In genomic region chr14:60605564-60605963, GRCm38 (mm10) we compare ENCODE assay signal across 17 mouse cellular contexts. TPM values are rescaled to one million over a fixed set of nuclear protein-coding genes. Genes with fewer than 3 reads are reported as not detected.
DNase-seq lines count a peak whose midpoint lies in the region; ATAC-seq and TF ChIP-seq lines count a peak whose summit lies in the region.
"Had no signal": no experiment of that assay in that cellular context is flagged by ENCODE, and none has a peak within 500 bp of the region (broad histone marks: within the 10 kb centered on the region; RNA-seq: fewer than 3 reads in every experiment).

No protein-coding gene starts in this region.

- no peak for TF ChIP-seq CTCF in MEL (IDR thresholded peaks at IDR 0.05 in 2 of 3, conservative IDR thresholded peaks at IDR 0.05 in 1 of 3; ENCODE audit: control insufficient read depth in 1 of 3, insufficient read depth in 1 of 3, low read depth in 2 of 3, low read length in 3 of 3, poor library complexity in 1 of 3, severe bottlenecking in 1 of 3)

- DNase-seq in cerebellum, postnatal 10 days, result peak; percentile 14 to 23
- no peak for DNase-seq in cerebellum, postnatal 14 days
- DNase-seq in heart, postnatal 4 days, result no peak
- no peak for DNase-seq in lung, postnatal 14 days
- DNase-seq in MEL (ENCODE audit: low read depth, low spot score), result peak; percentile 56
- DNase-seq in limb, embryonic 10.5 days (ENCODE audit: low spot score), result no peak
- DNase-seq: cerebellum, adult 11 months; cerebellum, adult 9-11 months; gastrocnemius, postnatal 25 days had no signal

- TF ChIP-seq RAD21 in MEL (IDR thresholded peaks at IDR 0.05; ENCODE audit: low read depth, low read length), result no peak

- H3K4me2 ChIP-seq in heart, embryonic 12.5 days, result no peak overlapping the region
- no peak overlapping the region for H3K4me2 ChIP-seq in lung, embryonic 16.5 days (ENCODE audit: low read depth, low read length)
- H3K4me2 ChIP-seq: heart, embryonic 15.5 days; hindbrain, embryonic 12.5 days; hindbrain, embryonic 15.5 days; intestine, embryonic 15.5 days had no signal

- 0 out of 2 replicates have a peak overlapping the region, but pooled peaks have one; percentile 26 for H3K27ac ChIP-seq in heart, embryonic 12.5 days (ENCODE audit: poor library complexity, severe bottlenecking)
- H3K27ac ChIP-seq in lung, embryonic 16.5 days (ENCODE audit: low read length), result 0 out of 2 replicates have a peak overlapping the region, but pooled peaks have one; percentile 35
- no peak overlapping the region for H3K27ac ChIP-seq in MEL (ENCODE audit: control insufficient read depth, low read depth, low read length)
- no peak overlapping the region for H3K27ac ChIP-seq in limb, embryonic 10.5 days
- H3K27ac ChIP-seq: heart, embryonic 10.5 days; heart, embryonic 15.5 days; hindbrain, embryonic 12.5 days; hindbrain, embryonic 15.5 days; intestine, embryonic 15.5 days had no signal

- 27% methylated on average over 2 of the region's 2 CpGs for WGBS in heart, embryonic 12.5 days
- WGBS in lung, embryonic 16.5 days, result 43% methylated on average over 2 of the region's 2 CpGs
- WGBS in limb, embryonic 10.5 days, result 69% methylated on average over 2 of the region's 2 CpGs

- peak; percentile 50 to 74 for TF ChIP-seq EP300 in MEL (IDR thresholded peaks at IDR 0.05; ENCODE audit: low read depth in 1 of 2, low read length in 2 of 2)

- H3K79me2 ChIP-seq in MEL (ENCODE audit: control insufficient read depth, insufficient read depth, low read length, poor library complexity), result no peaks in the 10 kb centered on the region

- no peaks in the 10 kb centered on the region for H3K4me1 ChIP-seq in heart, embryonic 12.5 days (replicated peaks)
- peaks cover 13% of the 10 kb centered on the region for H3K4me1 ChIP-seq in lung, embryonic 16.5 days (replicated peaks; ENCODE audit: control insufficient read depth, insufficient read depth, low read length)
- no peaks in the 10 kb centered on the region; a peak in 1 of 4 replicates for H3K4me1 ChIP-seq in MEL (ENCODE audit: control insufficient read depth in 1 of 2, insufficient read depth in 2 of 2, low read length in 2 of 2)
- H3K4me1 ChIP-seq in limb, embryonic 10.5 days, result 0 out of 2 replicates have a peak, but pooled peaks cover 4% of the 10 kb centered on the region
- H3K4me1 ChIP-seq: hindbrain, embryonic 12.5 days; hindbrain, embryonic 15.5 days had no signal

- no peak for TF ChIP-seq POLR2A in MEL (IDR thresholded peaks at IDR 0.05; ENCODE audit: control insufficient read depth in 1 of 2, insufficient read depth in 1 of 2, low read depth in 1 of 2, low read length in 2 of 2, poor library complexity in 1 of 2)

- H3K4me3 ChIP-seq in heart, embryonic 12.5 days, result no peak overlapping the region
- H3K4me3 ChIP-seq in lung, embryonic 16.5 days (ENCODE audit: low read length), result no peak overlapping the region
- no peak overlapping the region for H3K4me3 ChIP-seq in MEL (ENCODE audit: control insufficient read depth in 1 of 2, insufficient read depth in 1 of 2, low read depth in 2 of 2, low read length in 2 of 2)
- no peak overlapping the region for H3K4me3 ChIP-seq in limb, embryonic 10.5 days
- H3K4me3 ChIP-seq: heart, embryonic 10.5 days; heart, embryonic 15.5 days; hindbrain, embryonic 12.5 days; hindbrain, embryonic 15.5 days; intestine, embryonic 15.5 days had no signal

- no peak for ATAC-seq in heart, embryonic 12.5 days (ENCODE audit: insufficient number of reproducible peaks, low FRiP score)
- peak; percentile 19; the same call in 1 of the 2 replicates for ATAC-seq in lung, embryonic 16.5 days (ENCODE audit: low read depth)
- ATAC-seq: forebrain, embryonic 14.5 days had no signal

- no peaks in the 10 kb centered on the region for H3K9me3 ChIP-seq in heart, embryonic 12.5 days (replicated peaks)
- no peaks in the 10 kb centered on the region for H3K9me3 ChIP-seq in lung, embryonic 16.5 days (ENCODE audit: control insufficient read depth, low read length)
- no peaks in the 10 kb centered on the region for H3K9me3 ChIP-seq in MEL (replicated peaks; ENCODE audit: insufficient read depth, low read length)
- H3K9me3 ChIP-seq in limb, embryonic 10.5 days (replicated peaks), result no peaks in the 10 kb centered on the region
- H3K9me3 ChIP-seq: heart, embryonic 10.5 days; heart, embryonic 15.5 days; hindbrain, embryonic 12.5 days; hindbrain, embryonic 15.5 days; intestine, embryonic 15.5 days had no signal

- no peaks in the 10 kb centered on the region for H3K36me3 ChIP-seq in heart, embryonic 12.5 days
- H3K36me3 ChIP-seq in lung, embryonic 16.5 days (ENCODE audit: control insufficient read depth, insufficient read depth, low read length), result no peaks in the 10 kb centered on the region
- no peaks in the 10 kb centered on the region for H3K36me3 ChIP-seq in MEL (ENCODE audit: control insufficient read depth in 1 of 2, insufficient read depth in 2 of 2, low read length in 2 of 2)
- H3K36me3 ChIP-seq in limb, embryonic 10.5 days, result no peaks in the 10 kb centered on the region
- H3K36me3 ChIP-seq: heart, embryonic 10.5 days; heart, embryonic 15.5 days; hindbrain, embryonic 12.5 days; hindbrain, embryonic 15.5 days; intestine, embryonic 15.5 days had no signal

- H3K9ac ChIP-seq in heart, embryonic 12.5 days, result no peak overlapping the region
- H3K9ac ChIP-seq in lung, embryonic 16.5 days (ENCODE audit: low read length), result no peak overlapping the region
- H3K9ac ChIP-seq in MEL (ENCODE audit: control insufficient read depth, low read depth, low read length, poor library complexity, severe bottlenecking), result no peak overlapping the region
- H3K9ac ChIP-seq: heart, embryonic 15.5 days; hindbrain, embryonic 12.5 days; hindbrain, embryonic 15.5 days; intestine, embryonic 15.5 days had no signal

- no peaks in the 10 kb centered on the region for H3K27me3 ChIP-seq in heart, embryonic 12.5 days (replicated peaks)
- H3K27me3 ChIP-seq in lung, embryonic 16.5 days (ENCODE audit: control insufficient read depth, insufficient read depth, low read depth, low read length), result no peaks in the 10 kb centered on the region
- no peaks in the 10 kb centered on the region for H3K27me3 ChIP-seq in MEL (ENCODE audit: control insufficient read depth in 1 of 2, insufficient read depth in 2 of 2, low read length in 2 of 2)
- H3K27me3 ChIP-seq in limb, embryonic 10.5 days (ENCODE audit: low read depth, poor library complexity, severe bottlenecking), result no peaks in the 10 kb centered on the region
- H3K27me3 ChIP-seq: heart, embryonic 15.5 days; hindbrain, embryonic 12.5 days; hindbrain, embryonic 15.5 days; intestine, embryonic 15.5 days had no signal

TF ChIP-seq in MEL, 35 proteins besides CTCF, POLR2A, EP300 and RAD21:
- TF ChIP-seq GATA1 (IDR thresholded peaks at IDR 0.05; ENCODE audit: low read depth, low read length) (peak; percentile 70), TCF12 (IDR thresholded peaks at IDR 0.05; ENCODE audit: low read depth, low read length) (0 out of 2 replicates have a peak, but pooled peaks have one; percentile 15), NRF1 (IDR thresholded peaks at IDR 0.05; ENCODE audit: insufficient read depth, low read depth, low read length, poor library complexity, severe bottlenecking) (no peak)

RNA-seq across cellular contexts. Expression of gene Spata13, which starts 28.2 kb away (rescaled TPM):
- 21.0 and 22.4 TPM in 2 replicates for polyA plus RNA-seq in heart, embryonic 12.5 days (2016; fragmentation: Nextera tagmentation; extraction: Ambion mirVana)
- total RNA-seq in heart, postnatal 4 days (2021), result 10 to 100 TPM; 50.1 to 52.8 TPM
- polyA plus RNA-seq in lung, embryonic 16.5 days (2015; fragmentation: Nextera tagmentation; extraction: Ambion mirVana), result 17.9 and 19.4 TPM in 2 replicates
- 0.33 and 0.39 TPM in 2 replicates for total RNA-seq in MEL (2012; rRNA removed)
- 1 to 10 TPM in 1 of 2 experiments, not detected in 1; 1.5 TPM for polyA plus RNA-seq in MEL (2012; ENCODE audit: insufficient read depth in 1 of 2, insufficient read length in 2 of 2, low read depth in 1 of 2, low replicate concordance in 2 of 2, missing spikeins in 1 of 2)
- 12.5 and 14.0 TPM in 2 replicates for polyA plus RNA-seq in limb, embryonic 10.5 days (2016; fragmentation: Nextera tagmentation; extraction: Ambion mirVana)

Comparison
In these comparisons a context has a peak if more than half of its experiments do, and no peak if none do; other contexts are left out.
1. DNase-seq: peak in cerebellum, postnatal 10 days (2 of 2) and MEL (single experiment); none in cerebellum, postnatal 14 days (0 of 2), heart, postnatal 4 days (single experiment), lung, postnatal 14 days (single experiment) and limb, embryonic 10.5 days (single experiment).
2. H3K27ac ChIP-seq: peak in heart, embryonic 12.5 days (single experiment) and lung, embryonic 16.5 days (single experiment); none in MEL (single experiment) and limb, embryonic 10.5 days (single experiment).